Mouse (Mus musculus) B cell, adult 2 months (primary cell): ENCODE data around the gene Spata13.

Experiments
- DNase-seq, 2 experiments: peaks; one replicate each; pipeline ENCODE4 v3.0.0; 2022

The Spata13 gene

DNA sequence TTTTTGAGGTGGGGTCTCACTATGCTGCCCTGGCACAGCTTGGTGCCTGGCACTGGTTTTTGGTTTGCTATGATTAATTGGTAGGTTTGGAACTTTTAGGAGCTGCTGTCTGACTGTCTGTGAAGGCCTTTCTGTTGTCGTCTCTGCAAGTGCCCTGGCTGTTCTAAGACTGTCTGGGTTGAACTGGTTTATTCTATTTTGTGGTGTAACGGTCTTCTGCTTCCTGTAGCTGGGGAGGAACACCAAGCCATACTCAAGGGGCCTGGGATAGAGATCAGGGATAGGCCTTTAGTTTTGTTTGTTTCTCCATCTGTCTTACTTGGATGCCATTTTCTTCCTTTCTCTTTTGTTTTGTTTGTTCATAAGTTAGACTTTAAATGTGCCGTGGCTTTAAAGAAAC lies 88.1 kb downstream of the Spata13 start:
- DNase-seq: no peak

- no peak for DNase-seq
Measured at GRCm38 (mm10) chr14:60726091-60726490, 92.3 kb downstream of the Spata13 start.

GRCm38 (mm10) chr14:60727130-60727529 lies 93.3 kb downstream of the Spata13 start:
- no peak for DNase-seq

GRCm38 (mm10) chr14:60732081-60732480 lies 98.3 kb downstream of the Spata13 start:
- DNase-seq: peak; percentile 51 to 62

- peak; percentile 56 to 59 for DNase-seq
Measured at GRCm38 (mm10) chr14:60732787-60733186, 99.0 kb downstream of the Spata13 start.

DNA sequence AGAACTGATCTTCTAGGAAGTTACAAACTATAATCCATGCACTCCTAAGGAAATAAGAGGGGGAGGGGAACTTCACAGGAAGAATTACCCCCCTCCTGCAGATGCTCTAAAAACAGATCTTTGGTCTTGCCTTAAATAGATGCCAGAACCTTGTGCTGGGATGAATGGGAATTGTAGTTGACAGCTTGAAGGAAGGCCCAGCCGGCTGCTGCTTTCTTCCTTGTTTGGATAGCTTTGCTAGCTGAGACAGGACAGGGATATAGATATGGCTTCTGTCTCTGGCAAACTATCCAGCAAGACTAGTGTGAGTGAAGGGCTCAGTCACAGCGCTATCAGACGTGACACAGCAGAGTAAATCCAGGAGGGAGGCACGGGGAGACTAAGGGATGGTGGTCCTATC lies 99.9 kb downstream of the Spata13 start:
- no peak for DNase-seq

DNA sequence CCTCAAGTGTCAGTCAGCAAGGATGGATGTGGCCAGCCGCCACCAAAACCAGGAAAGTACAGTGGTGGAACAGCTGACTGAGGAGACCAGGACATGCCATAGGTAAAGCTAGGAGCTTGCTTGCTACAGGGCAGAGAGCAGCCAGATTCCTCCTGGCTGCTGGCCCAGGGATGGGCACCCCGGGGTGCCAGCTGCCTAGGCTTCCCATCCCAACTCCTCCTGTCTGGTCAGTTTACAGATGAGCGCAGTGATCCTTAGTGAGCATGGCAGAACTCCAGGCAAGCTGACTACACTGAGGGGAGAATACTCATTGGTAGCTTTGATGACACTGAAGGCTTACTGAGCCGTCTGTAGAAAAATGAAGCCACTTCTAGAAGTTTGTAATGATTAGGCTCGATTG lies 101.4 kb downstream of the Spata13 start:
- DNase-seq: no peak

GRCm38 (mm10) chr14:60735848-60736547 lies 102.2 kb downstream of the Spata13 start:
- no peak for DNase-seq

DNA sequence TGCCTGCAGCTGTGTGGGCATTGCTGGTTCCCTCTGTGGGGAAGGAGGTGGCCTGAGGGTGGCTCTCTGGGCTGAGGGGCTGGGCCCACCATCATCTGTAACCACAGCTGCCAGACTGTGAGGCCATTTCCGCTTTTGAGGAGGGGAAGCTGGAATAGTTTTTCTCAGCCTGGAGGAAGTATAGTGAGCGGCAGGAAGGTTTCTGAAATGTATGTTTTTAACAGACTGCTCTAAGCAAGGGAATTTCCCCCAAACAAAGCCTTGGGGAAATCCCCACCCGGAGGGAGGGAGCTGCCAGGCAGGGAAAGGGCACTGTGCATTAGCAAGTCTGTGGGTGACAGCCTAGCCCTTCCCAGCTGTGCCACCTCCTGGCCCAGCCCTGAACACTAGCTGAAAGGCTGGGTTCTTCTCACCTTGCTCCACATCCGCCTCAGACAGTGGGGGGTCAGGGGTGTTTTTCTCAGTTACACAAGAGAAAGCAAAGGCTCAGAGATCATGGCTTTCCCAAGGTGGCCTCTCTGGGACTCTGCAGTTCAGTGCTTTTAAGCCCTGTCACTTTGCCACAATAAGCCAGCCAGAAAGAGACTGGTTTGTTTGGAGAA lies 102.9 kb downstream of the Spata13 start:
- peak; percentile 83 to 87 for DNase-seq

- peak; percentile 58 for DNase-seq
Measured at GRCm38 (mm10) chr14:60737202-60737611, 103.4 kb downstream of the Spata13 start.

DNA sequence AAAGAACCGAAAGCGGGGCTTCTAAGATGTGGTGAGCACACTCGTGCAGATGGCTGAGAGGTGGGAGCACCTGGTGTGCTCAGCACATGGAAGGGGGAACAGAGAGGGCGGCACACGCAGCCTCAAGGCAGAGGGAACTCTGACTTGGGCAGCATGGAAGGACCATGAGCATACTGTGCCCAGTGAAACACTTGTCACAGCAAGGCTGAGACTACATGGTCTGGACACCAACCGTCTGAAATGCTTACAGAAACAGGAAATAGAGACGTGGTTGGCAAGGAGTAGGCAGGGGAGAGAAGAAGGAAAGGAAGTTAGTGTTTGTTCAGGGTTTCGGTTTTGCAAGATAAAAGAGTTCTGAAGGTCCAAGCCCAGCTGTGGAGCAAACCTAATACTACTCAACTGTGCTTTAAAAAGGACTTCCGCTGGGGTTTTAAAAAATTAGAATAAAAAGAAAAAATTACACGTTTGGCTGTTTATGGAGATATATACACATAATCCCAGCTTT lies 104.7 kb downstream of the Spata13 start:
- DNase-seq: peak; percentile 59 to 65

DNA sequence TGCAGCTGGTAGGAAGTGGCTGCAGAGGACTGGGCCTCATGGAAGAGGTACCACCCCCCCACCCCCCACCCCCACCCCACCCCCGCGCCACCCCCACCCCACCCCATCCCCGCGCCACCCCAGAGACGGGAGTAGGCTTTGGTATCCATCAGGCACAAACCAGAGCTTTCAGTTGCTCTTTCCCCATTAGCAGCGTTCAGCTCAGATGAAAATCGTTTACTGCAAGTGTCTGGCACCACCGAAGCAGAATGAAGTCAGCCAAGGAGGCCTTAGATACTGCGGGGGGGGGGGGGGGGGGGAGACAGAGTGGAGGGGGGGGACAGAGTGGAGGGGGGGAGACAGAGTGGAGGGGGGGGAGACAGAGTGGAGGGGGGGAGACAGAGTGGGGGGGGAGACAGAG lies 105.4 kb downstream of the Spata13 start:
- no peak for DNase-seq

DNA sequence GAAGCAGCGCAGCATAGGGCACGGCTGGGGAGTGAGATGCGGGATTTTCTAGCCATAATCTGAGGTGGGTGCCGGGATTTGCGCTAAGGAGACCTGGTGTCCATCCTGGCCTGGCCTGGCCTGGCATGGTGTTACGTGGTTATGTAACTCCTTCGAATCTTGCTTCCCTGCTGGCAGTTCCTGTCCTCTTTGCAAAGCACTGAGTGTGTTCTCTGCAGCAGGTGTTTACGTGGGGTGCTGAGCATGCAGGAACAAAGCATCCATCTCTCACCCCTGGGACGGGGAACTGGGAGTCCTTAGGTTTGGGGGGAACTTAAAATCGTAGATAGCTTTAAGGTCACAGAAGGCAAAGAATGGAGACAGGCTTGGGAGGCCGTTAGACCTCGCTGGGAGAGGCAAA lies 105.8 kb downstream of the Spata13 start:
- peak; percentile 23 to 33 for DNase-seq

GRCm38 (mm10) chr14:60740507-60740906 lies 106.7 kb downstream of the Spata13 start:
- peak; percentile 19 to 21 for DNase-seq

- no peak for DNase-seq
Measured at GRCm38 (mm10) chr14:60741033-60741432, 107.2 kb downstream of the Spata13 start.

- no peak for DNase-seq
Measured at GRCm38 (mm10) chr14:60741490-60741981, 107.7 kb downstream of the Spata13 start.

DNA sequence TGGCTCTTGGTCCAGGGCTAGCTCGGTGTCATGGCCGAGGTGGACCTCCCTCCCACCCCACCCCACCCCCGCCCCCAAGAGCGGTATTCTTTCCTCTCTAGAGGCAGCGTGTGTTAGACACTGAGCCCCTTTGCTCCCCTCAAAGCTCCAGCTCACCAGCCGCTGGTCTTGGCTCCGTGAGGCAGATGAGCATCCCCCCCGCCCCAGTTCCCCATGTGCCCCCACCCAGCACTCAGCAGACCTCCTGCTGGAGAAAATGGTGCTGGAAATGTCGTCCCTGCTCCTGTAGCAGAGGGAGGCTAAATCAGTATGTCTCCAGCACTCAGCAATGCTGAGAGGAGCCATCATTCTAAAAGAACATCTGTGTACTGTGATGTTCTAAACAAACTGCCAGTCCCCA lies 109.9 kb downstream of the Spata13 start:
- no peak for DNase-seq

DNA sequence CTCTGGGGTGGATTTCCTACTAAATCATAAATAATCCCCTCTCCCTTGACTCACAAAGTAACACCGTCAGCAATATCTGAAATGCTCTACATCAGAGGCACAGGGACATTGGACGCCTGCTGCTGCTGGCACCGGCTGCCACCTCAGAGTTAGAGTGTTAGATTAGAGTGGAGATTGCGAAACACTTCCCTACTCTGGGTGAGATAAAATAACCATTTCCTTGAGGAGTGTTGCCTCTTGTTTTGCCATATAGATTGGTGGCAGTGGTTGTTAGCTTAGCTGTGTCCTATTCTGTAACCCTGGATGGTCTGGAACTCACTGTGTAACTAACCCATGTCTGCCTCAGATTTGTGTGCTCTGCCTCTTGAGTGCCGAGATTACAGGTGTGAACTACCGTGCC lies 111.4 kb downstream of the Spata13 start:
- DNase-seq: no peak

DNA sequence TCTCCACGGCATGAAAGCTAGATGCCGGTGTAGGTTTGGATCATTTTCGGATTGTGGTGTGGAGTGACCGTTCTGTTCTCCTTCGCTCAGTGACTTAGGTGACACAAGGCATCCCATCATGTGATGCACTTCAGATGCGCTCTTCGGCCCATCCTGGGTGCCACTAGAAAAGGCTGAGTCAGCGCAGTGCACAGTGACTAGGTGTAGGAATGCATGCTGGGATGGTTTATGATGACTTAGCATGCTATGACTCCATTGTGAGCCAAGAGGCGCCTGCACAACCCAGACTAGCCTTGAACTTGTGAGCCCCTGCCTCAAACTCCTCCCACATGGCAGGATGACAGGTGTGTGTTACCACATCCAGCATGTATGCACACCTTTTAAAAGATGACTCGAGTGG lies 112.3 kb downstream of the Spata13 start:
- DNase-seq: no peak

DNA sequence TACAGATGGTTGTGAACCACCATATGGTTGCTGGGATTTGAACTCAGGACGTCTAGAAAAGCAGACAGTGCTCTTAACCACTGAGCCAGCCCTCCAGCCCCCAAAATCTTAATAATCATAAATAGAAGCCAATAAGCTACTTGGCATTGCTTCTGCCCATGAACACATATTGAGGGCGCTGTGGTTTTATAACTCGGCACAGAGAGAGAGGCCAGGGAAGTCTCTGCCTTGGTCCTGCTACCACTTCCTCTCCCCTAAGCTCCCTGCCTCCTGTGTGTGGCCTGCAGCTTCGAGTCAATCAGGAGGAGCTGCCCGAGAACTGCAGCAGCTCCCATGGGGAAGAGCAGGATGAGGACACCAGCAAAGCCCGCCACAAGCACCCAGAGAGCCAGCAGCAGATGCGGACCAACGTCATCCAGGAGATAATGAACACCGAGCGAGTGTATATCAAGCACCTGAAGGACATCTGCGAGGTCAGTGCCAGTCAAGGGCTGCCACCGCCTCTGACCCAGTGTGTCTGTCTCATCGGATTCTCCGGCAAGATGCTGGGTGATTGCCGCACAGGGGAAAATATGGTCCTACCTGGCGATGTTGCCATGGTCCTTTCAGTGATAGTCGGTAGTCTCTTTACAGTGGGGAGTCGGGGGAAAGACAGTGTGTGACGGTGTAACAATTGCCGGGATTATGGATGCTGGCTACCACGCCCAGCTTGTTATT lies 113.5 kb downstream of the Spata13 start:
- DNase-seq: no peak

DNA sequence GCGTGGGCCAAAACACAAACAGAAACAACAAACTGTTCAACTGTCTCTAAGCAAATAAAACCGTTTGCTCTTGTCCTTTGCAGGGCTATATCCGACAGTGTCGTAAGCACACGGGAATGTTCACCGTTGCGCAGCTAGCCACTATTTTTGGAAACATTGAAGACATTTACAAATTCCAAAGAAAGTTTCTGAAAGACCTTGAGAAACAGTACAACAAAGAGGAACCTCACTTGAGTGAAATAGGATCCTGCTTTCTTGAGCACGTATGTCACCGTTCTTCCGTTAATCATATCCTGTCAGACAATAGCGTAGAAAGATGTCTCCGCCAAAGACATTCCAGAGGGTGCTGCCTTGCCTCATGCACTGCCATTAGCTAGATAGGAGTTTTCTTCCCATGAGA lies 116.1 kb downstream of the Spata13 start:
- no peak for DNase-seq

GRCm38 (mm10) chr14:60751581-60751980 lies 117.8 kb downstream of the Spata13 start:
- no peak for DNase-seq

- no peak for DNase-seq
Measured at GRCm38 (mm10) chr14:60752892-60753800, 119.3 kb downstream of the Spata13 start.
